Mouse (Mus musculus) right cerebral cortex, adult 2 months (tissue): ENCODE results near the gene Ttc21a.
"Not testable (repeated sequence)": the region's sequence is repeated elsewhere in the genome, so short reads cannot be mapped to it uniquely, and the experiment has no call there.

Experiments used
- DNase-seq, 2 experiments: peaks; one replicate each; pipeline ENCODE4 v3.0.0; 2021 to 2022; ENCODE audit warnings: low spot score in 2 of 2

Ttc21a gene

GRCm38 (mm10) chr9:119999636-120000035 is 62.2 kb downstream of the Ttc21a start:
- no peak for DNase-seq

GRCm38 (mm10) chr9:120000761-120001160 is 63.4 kb downstream of the Ttc21a start:
- no peak for DNase-seq

- DNase-seq, result peak; percentile 80 to 85
Observed at GRCm38 (mm10) chr9:120001945-120002725, 64.7 kb downstream of the Ttc21a start.

- no peak for DNase-seq
Observed at GRCm38 (mm10) chr9:120002893-120003292, 65.5 kb downstream of the Ttc21a start.

- no peak for DNase-seq
Observed at GRCm38 (mm10) chr9:120005936-120006335, 68.5 kb downstream of the Ttc21a start.

- no peak for DNase-seq
Observed at GRCm38 (mm10) chr9:120007833-120008232, 70.4 kb downstream of the Ttc21a start.

- DNase-seq, result no peak
Observed at GRCm38 (mm10) chr9:120009226-120009841, 71.9 kb downstream of the Ttc21a start.

GRCm38 (mm10) chr9:120009871-120010270 is 72.5 kb downstream of the Ttc21a start:
- DNase-seq, result no peak

- peak; percentile 97 to 99 for DNase-seq
Observed at GRCm38 (mm10) chr9:120010781-120011511, 73.5 kb downstream of the Ttc21a start.

- peak; percentile 74 for DNase-seq
Observed at GRCm38 (mm10) chr9:120011533-120011932, 74.1 kb downstream of the Ttc21a start.

- DNase-seq, result not testable (repeated sequence)
Observed at GRCm38 (mm10) chr9:120012161-120012560, 74.8 kb downstream of the Ttc21a start.

GRCm38 (mm10) chr9:120012781-120013180 is 75.4 kb downstream of the Ttc21a start:
- no peak for DNase-seq

- DNase-seq, result no peak
Observed at GRCm38 (mm10) chr9:120013251-120013820, 75.9 kb downstream of the Ttc21a start.

GRCm38 (mm10) chr9:120014828-120015227 is 77.4 kb downstream of the Ttc21a start:
- no peak for DNase-seq

- DNase-seq, result no peak
Observed at GRCm38 (mm10) chr9:120016956-120017355, 79.5 kb downstream of the Ttc21a start.
